Mouse (Mus musculus) stomach, postnatal 0 days (tissue): ENCODE results near the gene Trappc6a. TPM values are rescaled to one million over a fixed set of nuclear protein-coding genes. Genes with fewer than 3 reads are reported as not detected.

Experiments
- ATAC-seq: fragments of 200-750 bp; cut with Nextera tagmentation; 2 replicates; pipeline ENCODE4 v1.8.0; 2017; ENCODE audit not compliant: low FRiP score, low TSS enrichment
- DNase-seq: peaks from one replicate; pipeline ENCODE4 v3.0.0-alpha.2; 2016; ENCODE audit warnings: low spot score
- H3K27ac ChIP-seq: fragments of 300-500 bp; sonication (generic); replicated peaks from 2 replicates; pipeline ENCODE4 v1.5.1; 2014; ENCODE audit warnings: mild to moderate bottlenecking, control low read depth
- H3K27me3 ChIP-seq: fragments of 300-500 bp; sonication (generic); 2 replicates; pipeline ENCODE4 v1.6.1; 2014; ENCODE audit warnings: low read length; ENCODE audit not compliant: control insufficient read depth, insufficient read depth
- H3K36me3 ChIP-seq: fragments of 300-500 bp; sonication (generic); 2 replicates; pipeline ENCODE4 v1.6.1; 2014; ENCODE audit warnings: low read length, mixed read lengths; ENCODE audit not compliant: control insufficient read depth, insufficient read depth
- H3K4me1 ChIP-seq: fragments of 300-500 bp; sonication (generic); replicated peaks from 2 replicates; pipeline ENCODE4 v1.6.1; 2014; ENCODE audit warnings: antibody characterized with exemption; ENCODE audit not compliant: control insufficient read depth, insufficient read depth
- H3K4me2 ChIP-seq: fragments of 300-500 bp; sonication (generic); replicated peaks from 2 replicates; pipeline ENCODE4 v1.6.1; 2014; ENCODE audit warnings: low read depth, mild to moderate bottlenecking, control low read depth, moderate library complexity
- H3K4me3 ChIP-seq: fragments of 300-500 bp; sonication (generic); 2 replicates; pipeline ENCODE4 v1.5.1; 2014; ENCODE audit warnings: low read depth, low read length, control low read depth
- H3K9ac ChIP-seq: fragments of 300-500 bp; sonication (generic); 2 replicates; pipeline ENCODE4 v1.6.1; 2014; ENCODE audit warnings: mild to moderate bottlenecking, low read length, control low read depth, mixed read lengths
- H3K9me3 ChIP-seq: fragments of 300-500 bp; sonication (generic); 2 replicates; pipeline ENCODE4 v1.6.1; 2016; ENCODE audit warnings: low read length; ENCODE audit not compliant: control insufficient read depth
- CTCF ChIP-seq: IDR thresholded peaks from 2 replicates; pipeline ENCODE4 v1.5.1; 2016; ENCODE audit warnings: antibody characterized with exemption, low read depth, mild to moderate bottlenecking, moderate library complexity
- EP300 ChIP-seq: optimal IDR thresholded peaks from 2 replicates; pipeline ENCODE3; 2016; ENCODE audit warnings: antibody characterized with exemption
- WGBS: fragments of 180-500 bp; shearing (Covaris S2); extraction: QIAGEN DNeasy Blood & Tissue Kit; methylation state at CpG from one replicate; pipeline ENCODE4 v1.1.7; 2014; 5-methylcytosine and 5-hydroxymethylcytosine counted together
- polyA plus RNA-seq: library from polyadenylated mRNA; unstranded; fragments of >200 nt; fragmentation: Nextera tagmentation; extraction: Ambion mirVana; gene quantifications from 2 replicates; pipeline ENCODE4 v1.2.1, GENCODE M21; 2015

The Trappc6a gene
- polyA plus RNA-seq, 1 experiment from 2014 or later, result 113 TPM

DNA sequence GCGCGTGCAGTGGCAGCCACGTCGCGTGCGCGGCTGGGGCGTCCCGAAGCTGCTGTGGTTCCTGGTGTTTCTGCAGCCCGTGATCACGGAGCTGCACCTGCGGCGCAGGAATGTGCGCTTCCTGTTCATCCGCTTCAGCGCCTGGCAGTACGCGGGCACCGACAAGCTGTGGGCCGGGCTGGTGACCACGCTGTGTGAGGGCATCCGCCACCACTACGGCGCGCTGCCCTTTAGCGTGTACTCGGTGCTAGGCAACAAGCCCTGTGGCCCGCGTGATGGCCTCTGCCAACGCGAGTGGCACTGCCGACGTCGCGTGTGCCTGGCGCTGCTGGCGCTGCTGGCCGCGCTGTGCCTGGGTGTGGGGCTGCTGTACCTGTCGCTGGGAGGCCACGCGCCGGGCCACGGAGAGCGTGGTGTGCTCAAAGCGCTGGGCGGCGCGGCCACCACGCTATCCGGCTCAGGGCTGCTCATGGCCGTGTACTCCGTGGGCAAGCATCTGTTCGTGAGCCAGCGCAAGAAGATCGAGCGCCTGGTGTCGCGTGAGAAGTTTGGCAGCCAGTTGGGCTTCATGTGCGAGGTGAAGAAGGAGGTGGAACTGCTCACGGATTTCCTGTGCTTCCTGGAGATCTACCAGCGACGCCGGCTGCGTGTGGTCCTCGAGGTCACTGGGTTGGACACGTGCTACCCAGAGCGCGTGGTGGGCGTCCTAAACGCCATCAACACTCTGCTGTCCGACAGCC lies 15.0 kb downstream of the Trappc6a start:
- Histone ChIP-seq H3K4me3 (peak overlapping the region; percentile 39), H3K27ac (no peak overlapping the region), H3K9ac (no peak overlapping the region; the same call in 1 of the 2 replicates), H3K36me3 (no peaks in the 10 kb centered on the region), H3K4me2 (peak overlapping the region; percentile 55), H3K27me3 (peaks cover 28% of the 10 kb centered on the region; the same call in 1 of the 2 replicates), H3K4me1 (peaks cover 10% of the 10 kb centered on the region), H3K9me3 (no peaks in the 10 kb centered on the region)
- ATAC-seq (0 out of 2 replicates have a peak, but pooled peaks have one; percentile 25), DNase-seq (peak; percentile 37)
- 7% methylated on average over 72 of the region's 72 CpGs for WGBS
- TF ChIP-seq CTCF (no peak), EP300 (no peak)

DNA sequence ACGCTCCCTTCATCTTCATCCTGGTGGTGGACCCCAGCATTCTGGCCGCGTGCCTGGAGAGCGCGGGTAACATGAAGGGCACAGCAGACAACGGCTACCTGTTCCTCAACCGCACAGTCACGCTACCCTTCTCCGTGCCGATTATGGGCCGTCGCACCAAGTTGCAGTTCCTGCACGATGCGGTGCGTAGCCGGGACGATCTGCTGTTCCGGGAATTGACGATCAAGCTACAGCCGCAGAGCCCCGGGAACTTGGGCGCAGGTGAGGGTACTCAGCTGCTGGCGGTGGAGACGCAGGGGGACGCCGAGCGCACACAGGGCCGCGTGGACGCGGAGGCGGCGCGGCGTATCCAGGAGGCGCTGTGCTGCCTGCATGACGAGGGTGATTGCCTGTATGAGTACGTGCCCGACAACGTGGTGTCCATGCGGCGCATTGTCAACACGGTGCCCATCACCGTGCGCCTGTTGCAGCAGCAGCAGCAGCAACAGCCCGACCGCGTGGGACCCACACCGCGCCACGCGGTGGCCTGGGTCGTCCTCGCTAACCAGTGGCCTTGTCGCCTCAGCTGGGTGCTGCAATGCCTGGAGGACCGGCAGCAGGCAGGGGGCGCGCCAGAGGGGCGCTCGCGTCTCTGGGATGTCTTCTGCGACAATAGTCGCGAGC lies 15.7 kb downstream of the Trappc6a start:
- peaks cover 26% of the 10 kb centered on the region; the same call in 1 of the 2 replicates for H3K27me3 ChIP-seq
- peaks cover 10% of the 10 kb centered on the region for H3K4me1 ChIP-seq
- H3K4me3 ChIP-seq, result peak overlapping the region; percentile 39
- DNase-seq, result peak; percentile 71
- 0 out of 2 replicates have a peak, but pooled peaks have one; percentile 13 for ATAC-seq
- H3K36me3 ChIP-seq, result no peaks in the 10 kb centered on the region
- H3K9me3 ChIP-seq, result no peaks in the 10 kb centered on the region
- TF ChIP-seq CTCF (peak; percentile 69), EP300 (no peak)
- H3K27ac ChIP-seq, result no peak overlapping the region
- WGBS, result 1% methylated on average over 64 of the region's 64 CpGs
- no peak overlapping the region; the same call in 1 of the 2 replicates for H3K9ac ChIP-seq
- peak overlapping the region; percentile 55 for H3K4me2 ChIP-seq

DNA sequence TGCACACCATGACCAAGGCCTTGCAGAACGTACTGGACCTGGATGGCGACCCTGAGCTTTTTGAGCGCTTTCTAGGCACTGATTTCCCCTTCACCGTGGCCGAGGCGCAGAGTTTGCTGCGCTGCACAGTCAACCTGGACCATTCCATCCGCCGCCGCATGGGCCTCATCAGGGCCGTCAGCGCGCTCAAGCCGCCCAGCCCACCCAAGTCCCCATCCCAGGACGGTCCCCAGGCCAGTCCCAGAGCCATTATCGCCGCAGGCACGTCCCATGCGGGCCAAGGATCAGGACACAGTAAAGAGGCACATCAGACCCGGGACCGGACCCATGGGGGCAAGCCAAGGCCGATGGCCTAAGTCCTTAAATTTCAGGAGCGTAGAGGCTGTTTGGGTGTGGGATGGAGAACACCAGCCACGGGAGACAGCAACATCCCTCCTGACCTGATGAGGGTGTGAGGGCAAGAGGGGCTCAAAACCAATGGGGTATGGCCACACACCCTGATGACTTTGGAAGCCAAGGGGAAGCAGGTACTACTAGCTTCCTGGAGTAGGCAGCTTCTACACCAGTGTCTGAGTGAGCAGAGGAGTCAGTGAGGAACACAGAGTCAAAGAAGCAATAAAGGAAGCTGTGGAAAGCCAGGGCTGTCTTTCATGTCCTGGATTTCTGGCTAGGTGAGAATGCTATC lies 16.4 kb downstream of the Trappc6a start:
- Histone ChIP-seq H3K36me3 (no peaks in the 10 kb centered on the region), H3K4me3 (peak overlapping the region; percentile 39), H3K27ac (peak overlapping the region; percentile 9), H3K9me3 (no peaks in the 10 kb centered on the region), H3K4me1 (peaks cover 10% of the 10 kb centered on the region), H3K9ac (peak overlapping the region; percentile 18; the same call in 1 of the 2 replicates), H3K27me3 (peaks cover 22% of the 10 kb centered on the region; the same call in 1 of the 2 replicates), H3K4me2 (peak overlapping the region; percentile 55)
- DNase-seq (no peak), ATAC-seq (no peak)
- TF ChIP-seq CTCF (no peak), EP300 (no peak)
- 14% methylated on average over 24 of the region's 24 CpGs for WGBS

DNA sequence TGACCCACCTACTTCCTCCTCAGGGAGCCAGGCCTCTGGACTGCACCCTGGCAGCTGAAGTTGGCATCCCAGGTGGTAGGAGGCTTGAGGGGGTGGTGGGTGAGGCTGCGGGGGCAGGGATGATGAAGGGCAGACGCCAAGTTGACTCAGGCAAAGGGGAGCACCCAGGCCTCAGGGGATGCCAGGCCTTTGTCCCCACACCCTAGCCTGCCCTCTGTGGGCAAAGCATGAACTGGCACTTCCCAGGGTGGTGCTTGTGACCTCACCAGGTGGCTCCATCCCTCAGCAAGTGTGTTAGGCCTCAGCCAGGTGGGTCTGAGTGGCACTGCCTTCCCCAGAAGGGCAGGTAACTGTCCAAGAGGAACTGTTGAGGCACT lies 16.9 kb downstream of the Trappc6a start:
- H3K27me3 ChIP-seq, result peaks cover 21% of the 10 kb centered on the region; the same call in 1 of the 2 replicates

DNA sequence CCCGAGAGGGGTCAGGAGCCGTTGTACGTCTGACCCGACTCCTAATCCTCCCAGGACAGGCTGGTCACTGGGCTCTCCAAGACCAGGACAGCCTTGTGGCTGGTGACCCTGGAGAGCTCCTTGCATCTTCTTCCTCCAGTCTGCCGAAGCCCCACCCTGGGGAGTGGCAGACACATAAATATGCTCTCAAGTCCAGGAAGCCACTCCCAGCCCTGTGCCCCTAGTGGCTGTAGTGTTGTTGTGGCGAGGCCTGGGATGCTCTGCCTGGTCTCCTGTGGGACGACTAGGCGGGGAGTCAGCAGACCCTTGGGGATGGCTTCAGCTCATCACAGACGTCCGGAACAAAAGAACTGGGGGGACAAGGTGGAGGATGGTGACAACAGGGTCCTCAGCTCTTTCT lies 22.9 kb downstream of the Trappc6a start:
- Histone ChIP-seq H3K9ac (no peak overlapping the region), H3K9me3 (no peaks in the 10 kb centered on the region), H3K4me2 (no peak overlapping the region), H3K27ac (no peak overlapping the region), H3K4me1 (no peaks in the 10 kb centered on the region), H3K27me3 (no peaks in the 10 kb centered on the region), H3K4me3 (no peak overlapping the region), H3K36me3 (peaks cover 33% of the 10 kb centered on the region)
- WGBS, result 67% methylated on average over 10 of the region's 10 CpGs
- peak; percentile 50 for DNase-seq
- TF ChIP-seq CTCF, result peak; percentile 52
- TF ChIP-seq EP300, result no peak
- ATAC-seq, result peak; percentile 31; the same call in 1 of the 2 replicates

More for the DNA sequence above, 16.9 kb downstream of the Trappc6a start:
- TF ChIP-seq CTCF (peak; percentile 48), EP300 (no peak)
- WGBS, result 63% methylated on average over 2 of the region's 2 CpGs
- Histone ChIP-seq H3K27ac (peak overlapping the region; percentile 9; the same call in 1 of the 2 replicates), H3K9me3 (no peaks in the 10 kb centered on the region), H3K36me3 (no peaks in the 10 kb centered on the region), H3K4me2 (no peak overlapping the region), H3K9ac (no peak overlapping the region), H3K4me3 (no peak overlapping the region), H3K4me1 (peaks cover 10% of the 10 kb centered on the region)
- peak; percentile 11; the same call in 1 of the 2 replicates for ATAC-seq
- no peak for DNase-seq
